Mouse (Mus musculus) lung, postnatal 0 days (tissue): ENCODE data around the gene Rabepk.

Source experiments
- CTCF ChIP-seq: IDR thresholded peaks from 2 replicates; pipeline ENCODE4 v1.5.1; 2016; ENCODE audit warnings: antibody characterized with exemption, mild to moderate bottlenecking
- EP300 ChIP-seq: IDR thresholded peaks from 2 replicates; pipeline ENCODE4 v1.6.1; 2016; ENCODE audit warnings: antibody characterized with exemption, mild to moderate bottlenecking, control low read depth

- TF ChIP-seq CTCF (no peak), EP300 (no peak)
Measured at GRCm38 (mm10) chr2:34827591-34827990, 27.9 kb upstream of the Rabepk start.
